Comparison of ENCODE assay signal across 14 mouse cellular contexts in genomic region chr13:52807722-52808121, GRCm38 (mm10).
DNase-seq lines count a peak whose midpoint lies in the region; ATAC-seq lines count a peak whose summit lies in the region.
"Had no signal": no experiment of that assay in that cellular context is flagged by ENCODE, and none has a peak within 500 bp of the region (broad histone marks: within the 10 kb centered on the region; RNA-seq: fewer than 3 reads in every experiment).

No protein-coding gene starts in this region.

- peak; percentile 29; the same call in 1 of the 2 replicates for ATAC-seq in common myeloid progenitor, adult 5-6 weeks (replicated peaks; ENCODE audit: low read depth, poor library complexity, severe bottlenecking)
- ATAC-seq in monocyte, adult 5-6 weeks (replicated peaks; ENCODE audit: insufficient number of reproducible peaks, low FRiP score, low TSS enrichment, poor library complexity, severe bottlenecking), result peak; percentile 76
- ATAC-seq: midbrain, embryonic 16.5 days had no signal

- peak; percentile 33 for DNase-seq in 3T3-L1 (ENCODE audit: low read depth, low spot score)
- peak; percentile 79 for DNase-seq in CD4-positive helper T cell, adult 2 months (ENCODE audit: low read depth, low spot score)
- no peak for DNase-seq in urinary bladder, postnatal 4 days (ENCODE audit: low spot score in 2 of 2)
- no peak for DNase-seq in spleen, postnatal 36 days (ENCODE audit: low spot score in 2 of 2)
- no peak for DNase-seq in testis, postnatal 14 days (ENCODE audit: low spot score)
- DNase-seq: adrenal gland, adult 8-10 months; cerebellum, adult 11-12 months; gastrocnemius, adult 2 months; heart, adult 18-20 months; kidney, adult 9 months; kidney, postnatal 4 days had no signal

Comparison
In these comparisons a context has a peak if more than half of its experiments do, and no peak if none do; other contexts are left out.
1. DNase-seq: peak in 3T3-L1 (single experiment) and CD4-positive helper T cell, adult 2 months (single experiment); none in urinary bladder, postnatal 4 days (0 of 2), spleen, postnatal 36 days (0 of 2) and testis, postnatal 14 days (single experiment).